Mouse (Mus musculus) intestine, embryonic 16.5 days (tissue): ENCODE results near the gene Adgb. TPM values are rescaled to one million over a fixed set of nuclear protein-coding genes. Genes with fewer than 3 reads are reported as not detected.

Experiments used
- ATAC-seq: fragments of 200-750 bp; cut with Nextera tagmentation; 2 replicates; pipeline ENCODE4 v1.8.0; 2017; ENCODE audit warnings: moderate TSS enrichment, moderate library complexity
- H3K27ac ChIP-seq: fragments of 300-500 bp; sonication (generic); 2 replicates; pipeline ENCODE4 v1.5.1; 2014; ENCODE audit warnings: mild to moderate bottlenecking, low read length
- H3K27me3 ChIP-seq: fragments of 300-500 bp; sonication (generic); replicated peaks from 2 replicates; pipeline ENCODE4 v1.6.1; 2014; ENCODE audit warnings: low read length, control low read depth, mixed read lengths; ENCODE audit not compliant: control insufficient read depth, insufficient read depth
- H3K36me3 ChIP-seq: fragments of 300-500 bp; sonication (generic); 2 replicates; pipeline ENCODE4 v1.6.1; 2014; ENCODE audit warnings: low read length, control low read depth; ENCODE audit not compliant: control insufficient read depth, insufficient read depth
- H3K4me1 ChIP-seq: fragments of 300-500 bp; sonication (generic); 2 replicates; pipeline ENCODE4 v1.6.1; 2014; ENCODE audit warnings: low read length, control low read depth, mixed read lengths; ENCODE audit not compliant: control insufficient read depth, insufficient read depth
- H3K4me2 ChIP-seq: fragments of 300-500 bp; sonication (generic); 2 replicates; pipeline ENCODE4 v1.6.1; 2014; ENCODE audit warnings: low read depth, low read length, control low read depth
- H3K4me3 ChIP-seq: fragments of 300-500 bp; sonication (generic); 2 replicates; pipeline ENCODE4 v1.5.1; 2014; ENCODE audit warnings: mild to moderate bottlenecking, low read length
- H3K9ac ChIP-seq: fragments of 300-500 bp; sonication (generic); 2 replicates; pipeline ENCODE4 v1.6.1; 2014; ENCODE audit warnings: low read depth, low read length
- H3K9me3 ChIP-seq: fragments of 300-500 bp; sonication (generic); 2 replicates; pipeline ENCODE4 v1.6.1; 2016; ENCODE audit warnings: low read length, control low read depth; ENCODE audit not compliant: control insufficient read depth
- WGBS: fragments of 180-500 bp; shearing (Covaris S2); extraction: QIAGEN DNeasy Blood & Tissue Kit; methylation state at CpG from one replicate; pipeline ENCODE4 v1.1.7; 2014; 5-methylcytosine and 5-hydroxymethylcytosine counted together
- polyA plus RNA-seq: library from polyadenylated mRNA; unstranded; fragments of >200 nt; fragmentation: Nextera tagmentation; extraction: Ambion mirVana; gene quantifications from 2 replicates; pipeline ENCODE4 v1.2.1, GENCODE M21; 2015

The Adgb gene
- polyA plus RNA-seq, 1 experiment from 2014 or later, result 0.17 TPM

GRCm38 (mm10) chr10:10364025-10364424, 108.1 kb downstream of the Adgb start:
- H3K4me1 ChIP-seq, result no peaks in the 10 kb centered on the region
- H3K4me3 ChIP-seq, result no peak overlapping the region
- no peak overlapping the region for H3K9ac ChIP-seq
- H3K27ac ChIP-seq, result no peak overlapping the region
- no peak for ATAC-seq
- no peaks in the 10 kb centered on the region for H3K36me3 ChIP-seq
- H3K27me3 ChIP-seq, result no peaks in the 10 kb centered on the region
- H3K4me2 ChIP-seq, result no peak overlapping the region
- 58% methylated on average over 1 of the region's 1 CpGs for WGBS
- H3K9me3 ChIP-seq, result no peaks in the 10 kb centered on the region

- Histone ChIP-seq H3K27me3 (no peaks in the 10 kb centered on the region), H3K9ac (no peak overlapping the region), H3K36me3 (no peaks in the 10 kb centered on the region), H3K9me3 (no peaks in the 10 kb centered on the region), H3K27ac (no peak overlapping the region), H3K4me3 (no peak overlapping the region), H3K4me2 (no peak overlapping the region), H3K4me1 (no peaks in the 10 kb centered on the region)
- 13% methylated on average over 3 of the region's 3 CpGs for WGBS
- ATAC-seq, result no peak
These were observed 116.4 kb downstream of the Adgb start for GRCm38 (mm10) chr10:10355605-10356227.

GRCm38 (mm10) chr10:10352184-10352583, 119.9 kb downstream of the Adgb start:
- Histone ChIP-seq H3K4me2 (no peak overlapping the region), H3K27ac (no peak overlapping the region), H3K9me3 (no peaks in the 10 kb centered on the region), H3K27me3 (no peaks in the 10 kb centered on the region), H3K9ac (no peak overlapping the region), H3K4me1 (no peaks in the 10 kb centered on the region), H3K4me3 (no peak overlapping the region), H3K36me3 (no peaks in the 10 kb centered on the region)
- no peak for ATAC-seq
- 86% methylated on average over 3 of the region's 3 CpGs for WGBS

- Histone ChIP-seq H3K27ac (no peak overlapping the region), H3K27me3 (no peaks in the 10 kb centered on the region), H3K4me3 (no peak overlapping the region), H3K9ac (no peak overlapping the region), H3K4me1 (no peaks in the 10 kb centered on the region), H3K4me2 (no peak overlapping the region), H3K36me3 (no peaks in the 10 kb centered on the region), H3K9me3 (no peaks in the 10 kb centered on the region)
- WGBS, result 79% methylated on average over 3 of the region's 3 CpGs
- ATAC-seq, result no peak
These were observed 121.6 kb downstream of the Adgb start for GRCm38 (mm10) chr10:10350550-10350949.

GRCm38 (mm10) chr10:10343930-10344329, 128.2 kb downstream of the Adgb start:
- H3K9ac ChIP-seq, result no peak overlapping the region
- WGBS, result 88% methylated on average over 3 of the region's 3 CpGs
- ATAC-seq, result no peak
- no peak overlapping the region for H3K27ac ChIP-seq
- no peaks in the 10 kb centered on the region for H3K4me1 ChIP-seq
- no peak overlapping the region for H3K4me2 ChIP-seq
- H3K4me3 ChIP-seq, result no peak overlapping the region
- no peaks in the 10 kb centered on the region for H3K9me3 ChIP-seq
- no peaks in the 10 kb centered on the region for H3K36me3 ChIP-seq
- no peaks in the 10 kb centered on the region for H3K27me3 ChIP-seq

- Histone ChIP-seq H3K4me3 (no peak overlapping the region), H3K27me3 (no peaks in the 10 kb centered on the region), H3K4me2 (no peak overlapping the region), H3K4me1 (no peaks in the 10 kb centered on the region), H3K27ac (no peak overlapping the region), H3K9me3 (no peaks in the 10 kb centered on the region), H3K36me3 (no peaks in the 10 kb centered on the region), H3K9ac (no peak overlapping the region)
- no peak for ATAC-seq
- 90% methylated on average over 2 of the region's 2 CpGs for WGBS
These were observed 146.6 kb downstream of the Adgb start for GRCm38 (mm10) chr10:10325560-10325959.

- Histone ChIP-seq H3K27ac (no peak overlapping the region), H3K27me3 (no peaks in the 10 kb centered on the region), H3K9me3 (no peaks in the 10 kb centered on the region), H3K9ac (no peak overlapping the region), H3K36me3 (no peaks in the 10 kb centered on the region), H3K4me3 (no peak overlapping the region), H3K4me1 (no peaks in the 10 kb centered on the region), H3K4me2 (no peak overlapping the region)
- ATAC-seq, result no peak
- WGBS, result 80% methylated on average over 11 of the region's 11 CpGs
These were observed 149.2 kb downstream of the Adgb start for GRCm38 (mm10) chr10:10322961-10323360.

- Histone ChIP-seq H3K4me1 (no peaks in the 10 kb centered on the region), H3K4me2 (peak overlapping the region; percentile 36; the same call in 1 of the 2 replicates), H3K36me3 (no peaks in the 10 kb centered on the region), H3K4me3 (no peak overlapping the region), H3K27ac (no peak overlapping the region), H3K9me3 (no peaks in the 10 kb centered on the region), H3K9ac (no peak overlapping the region; the same call in 1 of the 2 replicates), H3K27me3 (no peaks in the 10 kb centered on the region)
- ATAC-seq, result peak; percentile 97
- WGBS, result 8% methylated on average over 20 of the region's 20 CpGs
These were observed 150.9 kb downstream of the Adgb start for GRCm38 (mm10) chr10:10321119-10321781.

GRCm38 (mm10) chr10:10320364-10321083, 151.6 kb downstream of the Adgb start:
- no peaks in the 10 kb centered on the region for H3K36me3 ChIP-seq
- no peak overlapping the region for H3K4me2 ChIP-seq
- no peak overlapping the region for H3K27ac ChIP-seq
- H3K4me1 ChIP-seq, result no peaks in the 10 kb centered on the region
- H3K9ac ChIP-seq, result no peak overlapping the region
- WGBS, result 61% methylated on average over 10 of the region's 10 CpGs
- H3K9me3 ChIP-seq, result no peaks in the 10 kb centered on the region
- H3K27me3 ChIP-seq, result no peaks in the 10 kb centered on the region
- ATAC-seq, result peak; percentile 34
- H3K4me3 ChIP-seq, result no peak overlapping the region
